Mouse (Mus musculus): ENCODE results near the gene 1700025G04Rik.
A peak's percentile ranks its signal among the peaks of the same experiment; 100 is the strongest.

1700025G04Rik gene

GRCm38 (mm10) chr1:152028718-152029117 lies 61.2 kb downstream of the 1700025G04Rik start:
- DNase-seq, result no peak

- DNase-seq, result no peak
Measured at GRCm38 (mm10) chr1:152026762-152027161, 63.2 kb downstream of the 1700025G04Rik start.

- DNase-seq, result no peak
Measured at GRCm38 (mm10) chr1:152025308-152025707, 64.6 kb downstream of the 1700025G04Rik start.

GRCm38 (mm10) chr1:152024019-152024787 lies 65.7 kb downstream of the 1700025G04Rik start:
- DNase-seq, result no peak

GRCm38 (mm10) chr1:152020812-152021211 lies 69.1 kb downstream of the 1700025G04Rik start:
- DNase-seq, result no peak

GRCm38 (mm10) chr1:152020070-152020469 lies 69.9 kb downstream of the 1700025G04Rik start:
- no peak for DNase-seq

- DNase-seq, result no peak
Measured at GRCm38 (mm10) chr1:152019196-152019595, 70.7 kb downstream of the 1700025G04Rik start.

- no peak for DNase-seq
Measured at GRCm38 (mm10) chr1:152018322-152018721, 71.6 kb downstream of the 1700025G04Rik start.

GRCm38 (mm10) chr1:152016663-152017062 lies 73.3 kb downstream of the 1700025G04Rik start:
- no peak for DNase-seq

GRCm38 (mm10) chr1:152015555-152016125 lies 74.3 kb downstream of the 1700025G04Rik start:
- no peak for DNase-seq

- DNase-seq, result no peak
Measured at GRCm38 (mm10) chr1:152011741-152012140, 78.2 kb downstream of the 1700025G04Rik start.

- DNase-seq, result no peak
Measured at GRCm38 (mm10) chr1:152010251-152010980, 79.5 kb downstream of the 1700025G04Rik start.

- peak; percentile 26 for DNase-seq
Measured at GRCm38 (mm10) chr1:152008473-152008991, 81.4 kb downstream of the 1700025G04Rik start.

- DNase-seq, result no peak
Measured at GRCm38 (mm10) chr1:152006529-152006928, 83.4 kb downstream of the 1700025G04Rik start.

- peak; percentile 28 for DNase-seq
Measured at GRCm38 (mm10) chr1:152004509-152004908, 85.4 kb downstream of the 1700025G04Rik start.

- no peak for DNase-seq
Measured at GRCm38 (mm10) chr1:152000461-152000860, 89.5 kb downstream of the 1700025G04Rik start.

GRCm38 (mm10) chr1:151999424-151999842 lies 90.5 kb downstream of the 1700025G04Rik start:
- peak; percentile 84 for DNase-seq

GRCm38 (mm10) chr1:151998721-151999206 lies 91.2 kb downstream of the 1700025G04Rik start:
- DNase-seq, result no peak

GRCm38 (mm10) chr1:151997591-151997990 lies 92.3 kb downstream of the 1700025G04Rik start:
- DNase-seq, result no peak

GRCm38 (mm10) chr1:151995948-151996697 lies 93.8 kb downstream of the 1700025G04Rik start:
- DNase-seq, result no peak

GRCm38 (mm10) chr1:151994271-151994670 lies 95.7 kb downstream of the 1700025G04Rik start:
- DNase-seq, result no peak

- no peak for DNase-seq
Measured at GRCm38 (mm10) chr1:151991505-151991904, 98.4 kb downstream of the 1700025G04Rik start.
